Mouse (Mus musculus) kidney, embryonic 16.5 days (tissue): ENCODE measurements around the gene Adh5. TPM values are rescaled to one million over a fixed set of nuclear protein-coding genes. Genes with fewer than 3 reads are reported as not detected.

Experiments used
- ATAC-seq: fragments of 200-750 bp; cut with Nextera tagmentation; 2 replicates; pipeline ENCODE4 v1.8.0; 2017; ENCODE audit warnings: moderate TSS enrichment; ENCODE audit not compliant: low FRiP score, low TSS enrichment
- H3K27ac ChIP-seq: fragments of 300-500 bp; sonication (generic); 2 replicates; pipeline ENCODE4 v1.5.1; 2014; ENCODE audit warnings: low read length
- H3K27me3 ChIP-seq: fragments of 300-500 bp; sonication (generic); 2 replicates; pipeline ENCODE4 v1.6.1; 2014; ENCODE audit warnings: low read length, control low read depth, mixed read lengths; ENCODE audit not compliant: insufficient read depth
- H3K36me3 ChIP-seq: fragments of 300-500 bp; sonication (generic); 2 replicates; pipeline ENCODE4 v1.6.1; 2014; ENCODE audit warnings: low read length, control low read depth, mixed read lengths; ENCODE audit not compliant: insufficient read depth
- H3K4me1 ChIP-seq: fragments of 300-500 bp; sonication (generic); 2 replicates; pipeline ENCODE4 v1.6.1; 2014; ENCODE audit warnings: low read length, control low read depth, mixed read lengths; ENCODE audit not compliant: insufficient read depth
- H3K4me2 ChIP-seq: fragments of 300-500 bp; sonication (generic); replicated peaks from 2 replicates; pipeline ENCODE4 v1.6.1; 2014; ENCODE audit warnings: low read depth, low read length
- H3K4me3 ChIP-seq: fragments of 300-500 bp; sonication (generic); 2 replicates; pipeline ENCODE4 v1.5.1; 2014; ENCODE audit warnings: mild to moderate bottlenecking, low read length
- H3K9ac ChIP-seq: fragments of 300-500 bp; sonication (generic); replicated peaks from 2 replicates; pipeline ENCODE4 v1.6.1; 2014; ENCODE audit warnings: low read length
- H3K9me3 ChIP-seq: fragments of 300-500 bp; sonication (generic); 2 replicates; pipeline ENCODE4 v1.6.1; 2016; ENCODE audit warnings: low read length, control low read depth
- WGBS: fragments of 180-500 bp; shearing (Covaris S2); extraction: QIAGEN DNeasy Blood & Tissue Kit; methylation state at CpG from one replicate; pipeline ENCODE4 v1.1.7; 2014; 5-methylcytosine and 5-hydroxymethylcytosine counted together
- polyA plus RNA-seq: library from polyadenylated mRNA; unstranded; fragments of >200 nt; fragmentation: Nextera tagmentation; extraction: Ambion mirVana; gene quantifications from 2 replicates; pipeline ENCODE4 v1.2.1, GENCODE M21; 2015

Adh5 gene
- polyA plus RNA-seq, 1 experiment from 2014 or later = 276 TPM

GRCm38 (mm10) chr3:138481526-138482284, 38.8 kb downstream of the Adh5 start:
- ATAC-seq = no peak
- Histone ChIP-seq H3K4me3 (no peak overlapping the region), H3K9me3 (no peaks in the 10 kb centered on the region), H3K4me1 (no peaks in the 10 kb centered on the region), H3K27me3 (no peaks in the 10 kb centered on the region), H3K4me2 (no peak overlapping the region), H3K27ac (no peak overlapping the region), H3K9ac (no peak overlapping the region), H3K36me3 (peaks cover 35% of the 10 kb centered on the region)
- 67% methylated on average over 14 of the region's 14 CpGs for WGBS

GRCm38 (mm10) chr3:138483240-138483639, 40.3 kb downstream of the Adh5 start:
- ATAC-seq = no peak
- peaks cover 9% of the 10 kb centered on the region for H3K4me1 ChIP-seq
- H3K27ac ChIP-seq = no peak overlapping the region
- H3K36me3 ChIP-seq = peaks cover 32% of the 10 kb centered on the region
- no peaks in the 10 kb centered on the region for H3K27me3 ChIP-seq
- 85% methylated on average over 2 of the region's 2 CpGs for WGBS
- no peak overlapping the region for H3K4me2 ChIP-seq
- H3K9me3 ChIP-seq = no peaks in the 10 kb centered on the region
- H3K9ac ChIP-seq = no peak overlapping the region
- no peak overlapping the region for H3K4me3 ChIP-seq

- peak overlapping the region; percentile 91 for H3K4me3 ChIP-seq
- peak overlapping the region; percentile 86 for H3K4me2 ChIP-seq
- H3K9me3 ChIP-seq = no peaks in the 10 kb centered on the region
- WGBS = under 1% methylated on average over 51 of the region's 61 CpGs
- no peaks in the 10 kb centered on the region for H3K27me3 ChIP-seq
- peak overlapping the region; percentile 91 for H3K9ac ChIP-seq
- no peak for ATAC-seq
- H3K4me1 ChIP-seq = peaks cover 12% of the 10 kb centered on the region
- H3K27ac ChIP-seq = peak overlapping the region; percentile 83
- H3K36me3 ChIP-seq = peaks cover 14% of the 10 kb centered on the region
Measured at GRCm38 (mm10) chr3:138488584-138489326, 45.9 kb downstream of the Adh5 start.

DNA sequence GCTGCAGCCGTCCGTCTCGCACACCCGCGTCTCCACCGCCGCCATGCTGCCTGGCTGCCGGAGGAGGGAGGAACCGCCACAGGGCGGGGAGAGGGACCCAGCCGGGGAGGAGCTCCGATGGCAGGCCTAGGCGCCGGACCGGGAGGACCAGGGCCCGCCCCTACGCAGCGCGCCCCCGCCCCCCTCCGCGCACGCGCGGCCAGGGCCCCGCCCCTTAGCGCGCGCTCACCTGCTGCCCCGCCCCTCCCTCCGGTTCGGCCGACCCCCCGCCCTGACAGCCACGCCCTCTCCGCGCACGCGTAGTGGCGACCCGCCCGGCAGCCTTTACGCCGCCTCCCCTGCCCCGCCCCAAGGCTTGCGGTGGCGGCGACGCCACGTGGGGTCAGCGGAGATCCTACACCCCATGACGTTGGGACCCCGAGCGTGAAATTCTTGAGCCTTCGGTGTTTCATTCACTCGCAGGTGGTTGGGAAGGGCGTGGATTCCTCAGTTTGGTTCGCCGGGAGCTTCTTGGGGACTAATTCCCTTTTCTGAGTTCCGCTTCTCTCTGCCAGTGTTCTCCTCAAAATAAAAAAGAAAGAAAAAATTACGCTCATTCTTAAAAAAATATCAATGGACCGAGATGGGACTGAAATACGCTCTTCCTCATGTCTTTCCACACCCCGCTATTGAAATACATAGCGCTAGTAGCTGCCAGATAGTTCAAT, 46.6 kb downstream of the Adh5 start, which contains the start of gene Metap1:
Gene Metap1, minus strand, starts transcription at position 189 of the 707 bp plus-strand sequence.
- peak within 1 kb of the TSS; percentile 91 for H3K4me3 ChIP-seq
- H3K27me3 ChIP-seq = no peaks in the 10 kb centered on the region
- peaks cover 12% of the 10 kb centered on the region for H3K4me1 ChIP-seq
- under 1% methylated on average over 31 of the region's 65 CpGs for WGBS
- H3K9ac ChIP-seq = peak within 1 kb of the TSS; percentile 91
- H3K27ac ChIP-seq = peak within 1 kb of the TSS; percentile 83
- peaks cover 13% of the 10 kb centered on the region for H3K36me3 ChIP-seq
- H3K4me2 ChIP-seq = peak within 1 kb of the TSS; percentile 86
- H3K9me3 ChIP-seq = no peaks in the 10 kb centered on the region
- peak; percentile 99 for ATAC-seq

- Histone ChIP-seq H3K36me3 (peaks cover 8% of the 10 kb centered on the region), H3K4me3 (peak overlapping the region; percentile 91), H3K4me2 (peak overlapping the region; percentile 54), H3K27me3 (no peaks in the 10 kb centered on the region), H3K9me3 (no peaks in the 10 kb centered on the region), H3K27ac (no peak overlapping the region), H3K4me1 (peaks cover 12% of the 10 kb centered on the region), H3K9ac (peak overlapping the region; percentile 75)
- WGBS = 25% methylated on average over 6 of the region's 6 CpGs
- ATAC-seq = peak; percentile 17; the same call in 1 of the 2 replicates
Measured at GRCm38 (mm10) chr3:138490034-138490337, 47.1 kb downstream of the Adh5 start.

GRCm38 (mm10) chr3:138493668-138494067, 50.8 kb downstream of the Adh5 start:
- ATAC-seq = no peak
- WGBS = 84% methylated on average over 3 of the region's 3 CpGs
- Histone ChIP-seq H3K36me3 (no peaks in the 10 kb centered on the region), H3K27me3 (no peaks in the 10 kb centered on the region), H3K9me3 (no peaks in the 10 kb centered on the region), H3K9ac (no peak overlapping the region), H3K4me3 (no peak overlapping the region), H3K27ac (no peak overlapping the region), H3K4me2 (no peak overlapping the region), H3K4me1 (no peaks in the 10 kb centered on the region)

- no peaks in the 10 kb centered on the region for H3K27me3 ChIP-seq
- H3K9me3 ChIP-seq = no peaks in the 10 kb centered on the region
- H3K4me3 ChIP-seq = no peak overlapping the region
- ATAC-seq = no peak
- WGBS = 35% methylated on average over 1 of the region's 1 CpGs
- no peak overlapping the region for H3K4me2 ChIP-seq
- H3K4me1 ChIP-seq = no peaks in the 10 kb centered on the region
- no peak overlapping the region for H3K9ac ChIP-seq
- no peaks in the 10 kb centered on the region for H3K36me3 ChIP-seq
- H3K27ac ChIP-seq = no peak overlapping the region
Measured at GRCm38 (mm10) chr3:138494565-138494964, 51.7 kb downstream of the Adh5 start.

DNA sequence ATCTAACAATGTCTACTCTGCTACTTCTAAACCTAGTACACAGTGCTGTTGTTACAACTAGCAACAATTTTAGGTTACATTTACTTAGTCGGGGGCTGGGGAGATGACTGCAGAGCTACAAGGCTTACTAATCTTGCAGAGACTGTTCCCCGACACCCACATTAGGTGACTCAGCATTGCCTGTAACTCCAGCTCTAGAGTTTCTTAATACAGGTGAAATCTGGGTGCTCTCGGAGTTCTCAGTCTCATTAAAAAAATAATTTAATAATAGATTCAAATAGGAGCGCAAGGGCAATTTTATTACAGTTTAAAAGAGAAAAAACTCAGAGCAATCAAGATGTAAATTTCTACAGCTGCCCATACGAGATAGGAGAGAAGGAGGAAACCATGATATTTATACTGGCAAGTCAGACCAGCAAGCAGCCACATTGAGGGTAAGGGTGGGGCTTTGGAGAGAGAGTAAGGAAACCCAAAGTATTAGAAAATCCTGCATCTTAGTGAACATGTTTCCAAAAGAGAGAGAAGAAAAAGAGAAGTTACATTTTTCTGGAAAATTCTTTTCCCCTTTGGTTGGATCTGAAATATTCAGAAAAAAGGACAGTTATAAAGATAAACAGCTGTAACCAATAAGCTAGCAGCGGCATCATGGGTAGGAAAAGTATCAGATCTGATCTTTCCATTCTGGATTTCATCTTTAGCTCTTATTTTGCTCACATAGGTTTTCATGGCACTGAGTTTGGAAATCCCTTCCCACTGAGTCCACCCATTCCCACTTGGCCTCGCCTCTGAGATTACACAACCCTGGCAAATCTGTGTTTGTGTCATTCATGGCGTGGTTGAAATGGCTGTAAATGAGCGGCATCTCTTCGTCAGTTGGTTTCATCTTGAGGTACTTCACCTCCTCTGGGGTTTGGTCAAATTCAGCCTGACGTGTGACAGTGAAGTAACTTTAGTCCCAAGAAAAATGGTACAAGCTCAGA, 52.6 kb downstream of the Adh5 start:
- Histone ChIP-seq H3K4me1 (no peaks in the 10 kb centered on the region), H3K27ac (no peak overlapping the region), H3K9ac (no peak overlapping the region), H3K4me2 (no peak overlapping the region), H3K36me3 (no peaks in the 10 kb centered on the region), H3K4me3 (no peak overlapping the region), H3K27me3 (no peaks in the 10 kb centered on the region), H3K9me3 (no peaks in the 10 kb centered on the region)
- ATAC-seq = no peak
- WGBS = 79% methylated on average over 11 of the region's 11 CpGs

- no peak overlapping the region for H3K4me2 ChIP-seq
- H3K27ac ChIP-seq = no peak overlapping the region
- no peak for ATAC-seq
- H3K36me3 ChIP-seq = no peaks in the 10 kb centered on the region
- no peaks in the 10 kb centered on the region for H3K4me1 ChIP-seq
- WGBS = 68% methylated on average over 4 of the region's 4 CpGs
- H3K4me3 ChIP-seq = no peak overlapping the region
- no peaks in the 10 kb centered on the region for H3K9me3 ChIP-seq
- no peak overlapping the region for H3K9ac ChIP-seq
- no peaks in the 10 kb centered on the region for H3K27me3 ChIP-seq
Measured at GRCm38 (mm10) chr3:138498731-138499130, 55.8 kb downstream of the Adh5 start.
